Mouse (Mus musculus): ENCODE measurements around the gene Ssbp2. TPM values are rescaled to one million over a fixed set of nuclear protein-coding genes. Genes with fewer than 3 reads are reported as not detected.
A peak's percentile ranks its signal among the peaks of the same experiment; 100 is the strongest.

The Ssbp2 gene
- polyA plus RNA-seq, 1 experiment from 2014 or later = 74.5 TPM

DNA sequence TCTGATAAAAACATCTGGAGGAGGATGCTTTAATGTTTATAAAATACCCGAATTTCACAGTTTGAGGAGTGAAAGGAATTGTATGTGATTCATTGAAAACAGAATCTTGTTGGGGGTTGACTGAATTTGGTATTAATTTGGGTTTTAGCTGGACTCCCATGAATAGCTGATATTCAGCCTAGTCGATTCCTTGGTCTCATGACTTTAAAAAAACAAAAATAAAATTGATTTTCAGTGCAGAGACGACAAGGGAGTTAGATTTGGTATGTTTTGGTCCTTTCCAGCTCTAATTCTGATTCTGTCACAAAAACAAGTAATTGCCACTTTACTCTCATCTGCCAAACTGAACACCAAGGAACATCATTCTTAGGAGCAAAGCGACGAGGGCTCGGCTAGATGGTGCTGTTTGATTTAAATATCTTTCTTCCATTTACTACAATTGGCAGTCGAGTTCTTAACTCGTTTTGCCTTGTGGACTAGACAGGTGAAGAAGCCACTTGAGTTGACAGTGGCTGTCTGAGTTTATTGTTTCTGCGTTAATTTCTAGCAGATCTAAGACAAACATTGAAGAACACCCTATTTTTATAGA lies 2.9 kb downstream of the Ssbp2 start:
- Histone ChIP-seq H3K27ac (peak overlapping the region; percentile 37), H3K4me2 (peak overlapping the region; percentile 92), H3K36me3 (no peaks in the 10 kb centered on the region), H3K9me3 (replicated peaks) (no peaks in the 10 kb centered on the region), H3K9ac (peak overlapping the region; percentile 99; the same call in 1 of the 2 replicates), H3K4me1 (peaks cover 70% of the 10 kb centered on the region), H3K4me3 (peak overlapping the region; percentile 100), H3K27me3 (replicated peaks) (no peaks in the 10 kb centered on the region)
- WGBS (ENCODE audit: insufficient replicate concordance) = 24% methylated on average over 9 of the region's 9 CpGs
- no peak for ATAC-seq

DNA sequence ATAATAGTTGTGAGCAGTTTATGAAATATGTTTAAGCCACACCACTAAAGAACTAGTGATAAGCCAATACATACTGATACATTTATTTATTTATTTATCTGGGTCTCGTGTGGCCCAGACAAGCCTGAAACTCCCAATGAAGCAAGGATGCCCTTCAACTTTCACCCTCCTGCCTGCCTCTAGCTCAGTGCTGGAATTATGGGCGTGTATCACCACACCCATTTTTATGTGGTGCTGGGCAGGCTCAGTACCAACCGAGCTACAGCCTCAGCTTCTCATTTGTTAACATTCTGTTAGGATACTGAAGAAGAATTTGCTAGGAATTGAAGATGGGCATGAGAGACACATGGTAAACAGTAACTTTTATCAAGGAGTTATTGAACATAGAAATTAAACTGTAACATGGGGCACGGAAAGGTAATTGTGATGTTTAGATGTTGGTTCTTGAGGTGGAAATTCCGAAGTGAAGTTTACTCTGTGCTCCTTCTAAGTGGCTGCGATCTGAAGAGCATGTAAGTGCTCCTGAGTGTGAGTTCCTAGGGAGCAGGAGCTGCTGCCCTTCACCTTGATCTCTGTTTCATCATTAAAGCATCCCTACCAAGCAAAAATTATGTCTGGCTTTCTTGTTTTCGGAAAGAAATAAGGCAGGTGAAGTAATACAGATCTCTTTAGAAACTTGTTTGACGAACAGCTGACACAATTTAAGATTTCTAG lies 5.1 kb downstream of the Ssbp2 start:
- Histone ChIP-seq H3K27ac (peak overlapping the region; percentile 20; the same call in 1 of the 2 replicates), H3K9me3 (replicated peaks) (no peaks in the 10 kb centered on the region), H3K4me1 (peaks cover 62% of the 10 kb centered on the region), H3K27me3 (replicated peaks) (no peaks in the 10 kb centered on the region), H3K4me2 (peak overlapping the region; percentile 32), H3K36me3 (peaks cover 5% of the 10 kb centered on the region), H3K4me3 (no peak overlapping the region), H3K9ac (no peak overlapping the region)
- 63% methylated on average over 8 of the region's 8 CpGs for WGBS (ENCODE audit: insufficient replicate concordance)
- no peak for ATAC-seq

DNA sequence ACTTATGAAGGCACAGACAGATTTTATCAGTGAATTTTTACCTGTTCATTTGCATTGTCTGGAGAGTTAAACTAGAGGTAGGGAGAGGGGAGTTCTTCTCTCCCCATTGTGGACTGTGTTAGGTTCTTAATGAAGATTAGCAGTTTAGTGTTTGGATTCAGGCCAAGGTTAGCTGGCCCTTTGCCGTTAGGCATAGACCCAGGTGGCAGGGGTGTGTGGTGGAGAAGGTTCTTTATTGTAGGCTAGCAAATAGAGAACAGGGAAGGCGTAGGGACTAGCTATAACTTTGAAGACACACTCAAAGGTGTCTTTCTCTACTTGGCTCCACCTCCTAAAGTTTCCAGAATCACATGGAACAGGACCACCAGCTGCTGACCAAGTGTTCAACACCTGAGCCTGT lies 11.5 kb downstream of the Ssbp2 start:
- no peaks in the 10 kb centered on the region for H3K27me3 ChIP-seq (replicated peaks)
- WGBS (ENCODE audit: insufficient replicate concordance) = 75% methylated on average over 2 of the region's 2 CpGs
- no peak overlapping the region for H3K4me2 ChIP-seq
- no peak overlapping the region for H3K27ac ChIP-seq
- peaks cover 76% of the 10 kb centered on the region for H3K4me1 ChIP-seq
- H3K36me3 ChIP-seq = peaks cover 13% of the 10 kb centered on the region
- no peak for ATAC-seq
- 0 out of 2 replicates have a peak, but pooled peaks cover 2% of the 10 kb centered on the region for H3K9me3 ChIP-seq (replicated peaks)
- no peak overlapping the region for H3K4me3 ChIP-seq
- H3K9ac ChIP-seq = no peak overlapping the region; the same call in 1 of the 2 replicates

DNA sequence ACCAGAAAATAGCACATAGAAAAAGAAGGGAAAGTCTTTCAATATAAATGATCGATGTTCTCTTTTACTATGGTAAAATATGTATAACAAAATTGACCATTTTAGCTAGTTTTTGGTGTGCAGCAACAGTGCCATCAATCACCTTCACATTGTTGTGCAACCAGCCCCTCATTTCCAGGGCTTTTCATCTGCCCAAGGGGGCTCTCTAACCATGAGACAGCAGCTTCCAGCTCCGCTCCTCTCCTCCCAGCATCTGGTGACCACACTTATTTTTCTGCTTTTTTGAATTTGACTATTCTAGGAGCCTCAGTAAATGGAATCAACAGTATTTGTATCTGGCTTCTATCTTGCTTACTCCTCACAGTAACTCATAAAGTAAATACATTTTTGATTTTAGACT lies 11.9 kb downstream of the Ssbp2 start:
- Histone ChIP-seq H3K9me3 (replicated peaks) (0 out of 2 replicates have a peak, but pooled peaks cover 3% of the 10 kb centered on the region), H3K36me3 (peaks cover 15% of the 10 kb centered on the region), H3K4me1 (peaks cover 79% of the 10 kb centered on the region), H3K4me3 (no peak overlapping the region), H3K9ac (no peak overlapping the region; the same call in 1 of the 2 replicates), H3K27ac (peak overlapping the region; percentile 31; the same call in 1 of the 2 replicates), H3K4me2 (no peak overlapping the region), H3K27me3 (replicated peaks) (no peaks in the 10 kb centered on the region)
- 87% methylated on average over 2 of the region's 2 CpGs for WGBS (ENCODE audit: insufficient replicate concordance)
- ATAC-seq = no peak

DNA sequence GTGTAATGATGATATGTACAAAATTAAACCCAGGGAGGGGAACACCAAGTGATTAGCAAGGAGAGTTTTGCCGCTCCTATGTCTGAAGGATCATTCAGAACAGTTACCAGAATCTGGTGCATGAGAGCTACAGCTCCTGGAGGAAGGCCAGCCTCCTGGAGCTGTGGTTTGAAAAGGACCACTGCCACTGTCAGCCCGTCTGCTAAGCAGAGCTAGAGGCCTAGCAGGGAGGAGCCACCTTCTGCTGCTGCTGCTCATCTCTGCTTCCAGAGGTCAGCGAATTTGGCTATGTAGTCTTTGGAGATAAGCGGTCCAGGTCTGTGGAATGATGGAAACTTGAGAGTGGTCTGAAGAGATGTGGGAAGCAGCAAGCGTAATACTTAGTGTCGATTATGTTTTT lies 13.4 kb downstream of the Ssbp2 start:
- peak overlapping the region; percentile 79 for H3K27ac ChIP-seq
- no peaks in the 10 kb centered on the region for H3K27me3 ChIP-seq (replicated peaks)
- WGBS (ENCODE audit: insufficient replicate concordance) = 46% methylated on average over 6 of the region's 6 CpGs
- peak overlapping the region; percentile 47 for H3K9ac ChIP-seq
- H3K9me3 ChIP-seq (replicated peaks) = 0 out of 2 replicates have a peak, but pooled peaks cover 3% of the 10 kb centered on the region
- H3K4me2 ChIP-seq = peak overlapping the region; percentile 59
- no peak overlapping the region for H3K4me3 ChIP-seq
- H3K4me1 ChIP-seq = peaks cover 87% of the 10 kb centered on the region
- ATAC-seq = peak; percentile 86
- peaks cover 11% of the 10 kb centered on the region for H3K36me3 ChIP-seq

DNA sequence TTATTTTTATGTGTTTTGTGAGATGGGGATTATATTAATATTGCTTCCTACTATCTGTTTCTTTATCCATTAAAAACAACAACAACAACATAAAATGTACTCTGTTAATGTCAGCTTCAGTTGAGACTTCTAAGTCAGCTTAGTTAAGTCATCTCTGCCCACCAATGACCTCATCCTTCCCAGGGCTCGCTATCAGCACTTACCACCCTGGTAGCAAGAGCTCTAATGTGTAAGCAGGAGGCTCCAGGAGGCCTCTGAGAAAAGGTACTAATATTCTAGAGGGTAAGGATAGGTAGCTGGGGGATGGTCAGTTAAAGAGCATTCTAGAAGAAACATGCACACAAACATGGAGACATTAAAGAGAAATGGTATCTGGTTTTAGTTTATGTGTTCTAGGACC lies 13.9 kb downstream of the Ssbp2 start:
- Histone ChIP-seq H3K27ac (peak overlapping the region; percentile 74), H3K4me2 (peak overlapping the region; percentile 59), H3K4me1 (peaks cover 82% of the 10 kb centered on the region), H3K9me3 (replicated peaks) (0 out of 2 replicates have a peak, but pooled peaks cover 3% of the 10 kb centered on the region), H3K9ac (peak overlapping the region; percentile 48; the same call in 1 of the 2 replicates), H3K27me3 (replicated peaks) (no peaks in the 10 kb centered on the region), H3K4me3 (0 out of 2 replicates have a peak overlapping the region, but pooled peaks have one; percentile 5), H3K36me3 (peaks cover 10% of the 10 kb centered on the region; the same call in 1 of the 2 replicates)
- peak; percentile 97 for ATAC-seq
- WGBS (ENCODE audit: insufficient replicate concordance) = 0% methylated on average over 1 of the region's 1 CpGs

GRCm38 (mm10) chr13:91475888-91476287 lies 15.8 kb downstream of the Ssbp2 start:
- Histone ChIP-seq H3K4me1 (peaks cover 69% of the 10 kb centered on the region), H3K9me3 (replicated peaks) (0 out of 2 replicates have a peak, but pooled peaks cover 3% of the 10 kb centered on the region)
- ATAC-seq = no peak

DNA sequence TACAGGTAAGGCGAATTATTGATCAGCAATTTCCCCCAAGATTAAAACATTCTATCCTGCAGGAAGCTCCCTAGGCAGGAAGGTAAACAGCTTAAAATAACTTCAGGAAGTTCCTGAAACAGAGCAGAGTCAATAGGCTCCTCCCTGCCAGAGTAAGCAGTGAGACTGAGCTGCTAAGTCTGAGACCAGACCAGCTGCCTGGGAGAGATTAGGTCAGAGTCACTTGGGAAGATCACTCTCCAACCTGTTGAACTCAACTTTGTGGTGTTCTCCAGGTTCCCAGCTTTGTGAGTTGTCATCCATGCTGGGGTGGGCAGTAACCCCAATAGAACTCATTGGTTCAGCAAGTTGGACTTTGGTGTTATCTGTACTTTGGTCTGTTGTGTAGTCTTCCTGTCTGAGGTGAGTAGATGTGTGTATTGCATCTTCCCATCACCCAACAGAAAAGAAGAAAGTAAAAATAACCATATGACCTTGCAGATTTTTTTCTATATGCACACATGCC lies 16.6 kb downstream of the Ssbp2 start:
- Histone ChIP-seq H3K9me3 (replicated peaks) (0 out of 2 replicates have a peak, but pooled peaks cover 3% of the 10 kb centered on the region), H3K4me2 (no peak overlapping the region), H3K4me1 (peaks cover 61% of the 10 kb centered on the region), H3K36me3 (peaks cover 10% of the 10 kb centered on the region; the same call in 1 of the 2 replicates), H3K9ac (no peak overlapping the region), H3K27me3 (replicated peaks) (no peaks in the 10 kb centered on the region), H3K4me3 (no peak overlapping the region), H3K27ac (0 out of 2 replicates have a peak overlapping the region, but pooled peaks have one; percentile 25)
- 85% methylated on average over 1 of the region's 1 CpGs for WGBS (ENCODE audit: insufficient replicate concordance)
- ATAC-seq = no peak

More at GRCm38 (mm10) chr13:91475888-91476287, 15.8 kb downstream of the Ssbp2 start:
- H3K36me3 ChIP-seq = peaks cover 10% of the 10 kb centered on the region; the same call in 1 of the 2 replicates
- H3K27me3 ChIP-seq (replicated peaks) = no peaks in the 10 kb centered on the region
- no peak overlapping the region for H3K4me3 ChIP-seq
- no peak overlapping the region for H3K9ac ChIP-seq
- H3K4me2 ChIP-seq = no peak overlapping the region
- no peak overlapping the region for H3K27ac ChIP-seq

DNA sequence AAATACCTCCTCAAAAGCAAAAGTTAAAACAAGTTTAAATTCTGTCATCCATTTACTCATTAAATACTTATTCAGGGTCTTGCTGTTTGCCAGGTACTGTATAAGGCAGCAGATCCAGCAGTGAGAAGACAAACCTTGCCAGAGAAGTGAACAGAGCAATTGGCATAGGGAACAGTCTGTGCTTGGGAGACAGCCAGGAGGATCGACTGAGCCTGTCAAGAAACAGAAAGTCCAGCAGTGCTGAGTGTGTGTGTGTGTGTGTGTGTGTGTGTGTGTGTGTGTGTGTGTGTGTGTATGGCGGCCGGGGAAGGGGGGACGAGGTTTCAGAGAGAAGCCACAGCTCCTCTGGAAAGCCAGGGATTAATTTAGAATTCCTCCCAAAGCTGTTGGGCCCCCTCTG lies 17.9 kb downstream of the Ssbp2 start:
- no peak for ATAC-seq
- WGBS (ENCODE audit: insufficient replicate concordance) = 57% methylated on average over 4 of the region's 4 CpGs

GRCm38 (mm10) chr13:91484303-91484702 lies 24.2 kb downstream of the Ssbp2 start:
- Histone ChIP-seq H3K9me3 (replicated peaks) (no peaks in the 10 kb centered on the region), H3K4me3 (0 out of 2 replicates have a peak overlapping the region, but pooled peaks have one; percentile 11), H3K4me1 (peaks cover 29% of the 10 kb centered on the region), H3K36me3 (no peaks in the 10 kb centered on the region), H3K27me3 (replicated peaks) (no peaks in the 10 kb centered on the region), H3K27ac (peak overlapping the region; percentile 57), H3K4me2 (peak overlapping the region; percentile 50), H3K9ac (peak overlapping the region; percentile 19; the same call in 1 of the 2 replicates)
- 17% methylated on average over 1 of the region's 1 CpGs for WGBS (ENCODE audit: insufficient replicate concordance)
- ATAC-seq = 0 out of 2 replicates have a peak, but pooled peaks have one; percentile 32

More for the DNA sequence above, 17.9 kb downstream of the Ssbp2 start:
- no peak overlapping the region for H3K4me2 ChIP-seq
- peaks cover 10% of the 10 kb centered on the region; the same call in 1 of the 2 replicates for H3K36me3 ChIP-seq
- no peak overlapping the region for H3K4me3 ChIP-seq
- H3K9me3 ChIP-seq (replicated peaks) = 0 out of 2 replicates have a peak, but pooled peaks cover 3% of the 10 kb centered on the region
- no peaks in the 10 kb centered on the region for H3K27me3 ChIP-seq (replicated peaks)
- peak overlapping the region; percentile 12; the same call in 1 of the 2 replicates for H3K27ac ChIP-seq
- H3K9ac ChIP-seq = no peak overlapping the region
- H3K4me1 ChIP-seq = peaks cover 51% of the 10 kb centered on the region

DNA sequence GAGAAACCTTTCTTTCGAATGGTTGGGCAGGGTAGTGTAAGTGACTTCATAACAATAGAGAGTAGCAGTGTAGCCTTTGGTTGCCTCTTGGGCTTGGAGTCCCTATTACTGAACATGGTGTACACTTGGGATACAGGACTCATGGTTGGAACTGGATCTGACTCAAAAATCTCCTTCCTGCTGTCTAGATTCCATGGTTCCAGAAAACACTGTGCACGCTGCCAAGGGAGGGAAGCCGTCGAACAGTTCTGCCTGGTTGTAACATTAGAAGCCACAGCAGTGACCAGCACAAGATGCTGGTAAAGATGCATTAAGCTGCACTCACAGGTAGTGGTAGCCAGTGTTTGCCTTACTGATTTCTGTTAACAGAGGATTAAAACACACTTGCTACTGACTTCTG lies 32.0 kb downstream of the Ssbp2 start:
- H3K4me2 ChIP-seq = no peak overlapping the region
- H3K36me3 ChIP-seq = peaks cover 8% of the 10 kb centered on the region; the same call in 1 of the 2 replicates
- no peak overlapping the region for H3K4me3 ChIP-seq
- H3K9me3 ChIP-seq (replicated peaks) = no peaks in the 10 kb centered on the region
- no peak for ATAC-seq
- 91% methylated on average over 4 of the region's 4 CpGs for WGBS (ENCODE audit: insufficient replicate concordance)
- no peak overlapping the region for H3K9ac ChIP-seq
- no peak overlapping the region for H3K27ac ChIP-seq
- no peaks in the 10 kb centered on the region for H3K27me3 ChIP-seq (replicated peaks)
- peaks cover 26% of the 10 kb centered on the region for H3K4me1 ChIP-seq
